Mouse (Mus musculus): ENCODE measurements around the gene Epn2. TPM values are rescaled to one million over a fixed set of nuclear protein-coding genes. Genes with fewer than 3 reads are reported as not detected.

The Epn2 gene
- polyA plus RNA-seq, 1 experiment, result 84.5 TPM

DNA sequence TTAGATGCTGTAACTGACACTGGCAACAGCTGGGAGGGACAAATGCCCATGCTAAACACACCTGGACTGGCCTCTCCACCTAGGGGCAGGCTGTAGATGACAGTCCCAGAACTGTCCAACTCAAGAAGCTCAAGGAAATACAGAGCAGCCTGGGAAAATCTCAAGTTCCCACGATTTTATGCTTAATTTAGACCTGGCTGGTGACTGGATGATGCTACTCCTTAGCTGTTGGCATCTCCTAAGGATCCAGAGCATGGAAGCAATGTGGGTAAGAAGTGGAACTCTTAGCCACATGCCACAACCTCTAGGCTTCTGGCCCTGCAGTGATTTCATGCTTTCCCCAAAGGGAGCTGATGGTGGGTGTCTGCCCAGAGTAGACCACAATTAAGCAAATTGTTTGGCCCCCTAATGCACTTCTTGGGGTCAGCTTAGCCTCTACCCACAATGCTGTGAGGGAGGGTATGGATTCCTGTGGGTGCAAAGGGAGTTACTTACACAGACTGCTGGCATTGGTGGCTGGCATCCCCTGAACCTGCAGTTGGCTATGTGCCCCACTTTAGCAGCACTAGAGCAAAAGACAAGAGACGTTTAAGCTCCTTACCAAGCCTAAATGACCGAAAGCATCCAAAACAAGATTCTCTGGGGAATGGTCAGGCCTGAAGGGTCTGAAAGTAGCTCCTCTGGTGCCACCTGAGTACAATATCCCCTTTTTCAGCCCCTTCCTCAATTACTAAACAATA, 26.3 kb downstream of the Epn2 start:
- 55% methylated on average over 3 of the region's 3 CpGs for WGBS
- TF ChIP-seq POLR2A (IDR thresholded peaks at IDR 0.05; ENCODE audit: borderline replicate concordance, extremely low read depth, low read depth, low read length), result no peak
- TF ChIP-seq CTCF (IDR thresholded peaks at IDR 0.05; ENCODE audit: insufficient read depth, low read length), result no peak
- Histone ChIP-seq H3K4me1 (ENCODE audit: control insufficient read depth, insufficient read depth, low read length) (peaks cover 6% of the 10 kb centered on the region; the same call in 1 of the 2 replicates), H3K4me3 (replicated peaks; ENCODE audit: extremely low read depth, low read depth, low read length) (no peak overlapping the region)
- no peak for DNase-seq

DNA sequence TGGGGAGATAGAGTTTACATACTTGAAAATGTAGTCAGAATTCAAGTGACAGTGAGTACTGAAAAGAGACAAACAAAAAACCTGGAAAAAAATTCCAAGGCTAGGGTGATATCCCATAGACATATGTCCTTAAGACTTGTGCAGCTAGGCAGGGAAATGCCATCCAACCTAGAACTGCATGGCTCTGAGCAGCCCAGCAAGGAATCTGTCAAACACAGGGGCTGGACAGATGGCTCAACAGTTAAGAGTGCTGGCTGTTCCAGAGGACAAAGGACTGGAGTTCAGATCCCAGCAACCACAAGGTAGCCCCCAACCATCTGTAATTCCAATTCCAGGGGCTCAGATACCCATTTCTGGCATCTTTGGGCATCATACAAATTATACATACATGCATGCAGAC, 28.9 kb downstream of the Epn2 start:
- Histone ChIP-seq H3K4me1 (ENCODE audit: control insufficient read depth, insufficient read depth, low read length) (peaks cover 3% of the 10 kb centered on the region; the same call in 1 of the 2 replicates), H3K4me3 (replicated peaks; ENCODE audit: extremely low read depth, low read depth, low read length) (no peak overlapping the region)
- TF ChIP-seq CTCF (IDR thresholded peaks at IDR 0.05; ENCODE audit: insufficient read depth, low read length) (no peak), POLR2A (IDR thresholded peaks at IDR 0.05; ENCODE audit: borderline replicate concordance, extremely low read depth, low read depth, low read length) (no peak)
- no peak for DNase-seq

DNA sequence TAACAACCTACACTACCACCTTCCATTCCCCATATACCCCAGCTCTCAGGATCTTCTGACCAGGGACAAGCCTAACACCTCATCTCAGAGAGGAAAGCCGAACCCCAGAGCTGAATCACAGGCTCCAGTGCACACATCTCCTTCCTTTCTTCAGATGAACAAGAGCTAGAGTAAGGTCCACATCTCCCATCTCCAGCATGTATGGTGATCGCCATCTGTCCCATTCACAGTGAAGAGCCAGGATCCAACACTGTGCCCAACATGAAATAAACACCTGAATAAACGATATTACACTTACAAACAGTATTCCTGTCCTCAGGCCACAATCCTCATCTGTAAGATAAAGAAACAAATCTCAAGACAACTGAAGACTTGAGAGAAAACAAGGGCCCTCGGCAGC, 31.8 kb downstream of the Epn2 start:
- WGBS, result 81% methylated on average over 4 of the region's 4 CpGs
- Histone ChIP-seq H3K4me1 (ENCODE audit: control insufficient read depth, insufficient read depth, low read length) (peaks cover 4% of the 10 kb centered on the region; the same call in 1 of the 2 replicates), H3K4me3 (replicated peaks; ENCODE audit: extremely low read depth, low read depth, low read length) (no peak overlapping the region)
- DNase-seq, result no peak
- TF ChIP-seq CTCF (IDR thresholded peaks at IDR 0.05; ENCODE audit: insufficient read depth, low read length) (no peak), POLR2A (IDR thresholded peaks at IDR 0.05; ENCODE audit: borderline replicate concordance, extremely low read depth, low read depth, low read length) (no peak)

DNA sequence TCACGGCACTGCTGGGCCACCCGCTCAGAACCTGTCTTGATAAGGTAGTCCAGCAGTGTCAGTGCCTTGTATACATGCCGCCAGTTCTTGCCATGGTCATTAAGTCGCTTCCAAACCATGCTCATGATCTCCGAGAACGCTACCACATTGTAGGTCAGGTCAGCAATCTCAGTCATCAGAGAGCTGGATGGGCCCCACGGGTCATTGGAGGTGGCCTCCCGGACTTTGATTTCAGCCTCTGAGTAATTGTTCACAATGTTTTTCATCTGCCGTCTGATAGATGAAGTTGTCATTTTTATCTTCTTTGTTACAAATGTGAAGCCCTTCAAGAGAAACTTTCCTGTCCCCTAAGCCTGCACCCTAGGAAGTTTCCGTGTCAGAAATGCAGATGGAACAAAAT, 33.0 kb downstream of the Epn2 start:
- WGBS, result 73% methylated on average over 10 of the region's 10 CpGs
- no peak for DNase-seq

DNA sequence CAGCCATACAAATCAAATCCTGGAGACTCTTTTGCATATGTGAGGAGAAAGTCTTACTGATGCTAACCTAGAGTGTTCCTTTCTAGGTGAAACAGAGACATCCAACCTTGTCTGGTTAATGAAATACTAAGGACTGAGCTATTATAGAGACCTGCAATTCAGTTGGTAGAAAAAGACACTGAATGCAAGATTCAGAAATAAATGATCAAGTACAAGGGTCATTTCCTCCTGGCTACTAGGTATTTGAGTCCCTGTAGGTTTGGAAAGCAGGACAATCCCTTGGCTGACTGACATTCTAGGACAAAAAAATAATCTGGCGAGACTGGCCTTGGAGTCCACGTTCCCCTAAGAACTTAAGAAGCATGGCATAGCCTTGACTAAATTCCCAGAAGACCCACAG, 33.9 kb downstream of the Epn2 start:
- H3K4me3 ChIP-seq (replicated peaks; ENCODE audit: extremely low read depth, low read depth, low read length), result no peak overlapping the region
- WGBS, result 94% methylated on average over 2 of the region's 2 CpGs
- H3K4me1 ChIP-seq (ENCODE audit: control insufficient read depth, insufficient read depth, low read length), result peaks cover 18% of the 10 kb centered on the region
- TF ChIP-seq POLR2A (IDR thresholded peaks at IDR 0.05; ENCODE audit: borderline replicate concordance, extremely low read depth, low read depth, low read length), result no peak
- no peak for TF ChIP-seq CTCF (IDR thresholded peaks at IDR 0.05; ENCODE audit: insufficient read depth, low read length)
- no peak for DNase-seq

More for the DNA sequence above, 33.0 kb downstream of the Epn2 start:
- TF ChIP-seq CTCF (IDR thresholded peaks at IDR 0.05; ENCODE audit: insufficient read depth, low read length) (no peak), POLR2A (IDR thresholded peaks at IDR 0.05; ENCODE audit: borderline replicate concordance, extremely low read depth, low read depth, low read length) (no peak)
- peaks cover 15% of the 10 kb centered on the region for H3K4me1 ChIP-seq (ENCODE audit: control insufficient read depth, insufficient read depth, low read length)
- no peak overlapping the region for H3K4me3 ChIP-seq (replicated peaks; ENCODE audit: extremely low read depth, low read depth, low read length)

DNA sequence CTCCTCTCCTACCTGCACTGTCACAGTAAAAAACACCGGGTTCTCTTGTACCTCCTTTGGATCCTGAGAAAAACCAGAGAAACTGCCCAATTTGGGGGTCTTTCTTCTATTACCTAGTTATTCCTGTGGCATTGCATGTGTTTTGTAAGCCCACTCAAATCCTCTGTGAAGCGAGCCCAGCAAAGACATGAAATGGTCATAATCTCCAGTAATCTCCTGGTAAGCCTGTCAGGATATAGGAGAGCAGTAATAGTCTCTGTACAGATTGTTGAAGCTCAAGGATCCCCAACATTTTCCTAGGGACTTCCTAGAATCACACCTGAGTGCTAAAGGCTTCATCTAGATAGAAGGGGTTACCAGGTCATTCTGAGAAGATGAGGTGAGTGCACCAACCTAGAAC, 38.4 kb downstream of the Epn2 start:
- no peak for TF ChIP-seq POLR2A (IDR thresholded peaks at IDR 0.05; ENCODE audit: borderline replicate concordance, extremely low read depth, low read depth, low read length)
- TF ChIP-seq CTCF (IDR thresholded peaks at IDR 0.05; ENCODE audit: insufficient read depth, low read length), result no peak
- 92% methylated on average over 2 of the region's 2 CpGs for WGBS
- DNase-seq, result no peak
- H3K4me1 ChIP-seq (ENCODE audit: control insufficient read depth, insufficient read depth, low read length), result peaks cover 40% of the 10 kb centered on the region
- H3K4me3 ChIP-seq (replicated peaks; ENCODE audit: extremely low read depth, low read depth, low read length), result no peak overlapping the region

DNA sequence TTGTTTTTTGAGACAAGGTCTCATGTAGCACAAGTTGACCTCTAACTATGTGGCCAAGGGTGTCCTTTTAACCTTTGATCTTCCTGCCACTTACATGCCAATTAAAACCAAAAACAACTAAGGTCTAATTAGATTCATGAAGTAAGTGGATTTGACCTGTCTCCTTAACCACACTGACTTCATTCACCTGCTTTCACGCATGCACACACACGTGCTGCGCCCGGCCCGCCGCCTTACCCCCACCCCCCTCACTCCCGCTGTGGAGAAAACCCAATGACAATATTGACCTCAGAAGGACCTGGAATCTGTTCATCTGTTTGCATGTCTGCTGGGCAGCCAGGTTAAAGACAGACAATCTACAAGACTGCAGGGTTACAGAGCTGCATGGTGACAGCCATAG, 38.8 kb downstream of the Epn2 start:
- no peak for DNase-seq
- TF ChIP-seq CTCF (IDR thresholded peaks at IDR 0.05; ENCODE audit: insufficient read depth, low read length), result no peak
- no peak for TF ChIP-seq POLR2A (IDR thresholded peaks at IDR 0.05; ENCODE audit: borderline replicate concordance, extremely low read depth, low read depth, low read length)
- no peak overlapping the region for H3K4me3 ChIP-seq (replicated peaks; ENCODE audit: extremely low read depth, low read depth, low read length)
- H3K4me1 ChIP-seq (ENCODE audit: control insufficient read depth, insufficient read depth, low read length), result peaks cover 44% of the 10 kb centered on the region
- 92% methylated on average over 7 of the region's 7 CpGs for WGBS

DNA sequence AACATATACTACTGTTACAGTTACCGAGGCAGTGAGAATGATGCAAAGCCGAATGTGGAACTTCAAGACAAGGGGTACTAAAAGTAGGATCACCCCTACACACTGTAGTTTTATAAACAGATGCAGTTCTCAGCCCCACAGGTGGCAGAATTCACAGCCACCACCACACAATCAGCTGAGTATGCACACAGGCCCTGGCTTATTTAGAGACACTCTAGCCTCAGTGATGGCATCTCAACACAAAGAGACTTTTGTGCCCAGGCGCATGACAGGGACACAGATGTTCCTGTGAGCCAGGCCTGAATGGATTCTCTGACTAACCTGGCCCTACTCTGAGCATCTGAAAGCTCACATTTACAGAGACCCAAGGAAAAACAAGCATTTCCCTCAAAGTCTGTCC, 42.1 kb downstream of the Epn2 start:
- Histone ChIP-seq H3K4me1 (ENCODE audit: control insufficient read depth, insufficient read depth, low read length) (peaks cover 62% of the 10 kb centered on the region), H3K4me3 (replicated peaks; ENCODE audit: extremely low read depth, low read depth, low read length) (no peak overlapping the region)
- no peak for DNase-seq
- WGBS, result 65% methylated on average over 3 of the region's 3 CpGs
- TF ChIP-seq CTCF (IDR thresholded peaks at IDR 0.05; ENCODE audit: insufficient read depth, low read length), result no peak
- TF ChIP-seq POLR2A (IDR thresholded peaks at IDR 0.05; ENCODE audit: borderline replicate concordance, extremely low read depth, low read depth, low read length), result no peak

DNA sequence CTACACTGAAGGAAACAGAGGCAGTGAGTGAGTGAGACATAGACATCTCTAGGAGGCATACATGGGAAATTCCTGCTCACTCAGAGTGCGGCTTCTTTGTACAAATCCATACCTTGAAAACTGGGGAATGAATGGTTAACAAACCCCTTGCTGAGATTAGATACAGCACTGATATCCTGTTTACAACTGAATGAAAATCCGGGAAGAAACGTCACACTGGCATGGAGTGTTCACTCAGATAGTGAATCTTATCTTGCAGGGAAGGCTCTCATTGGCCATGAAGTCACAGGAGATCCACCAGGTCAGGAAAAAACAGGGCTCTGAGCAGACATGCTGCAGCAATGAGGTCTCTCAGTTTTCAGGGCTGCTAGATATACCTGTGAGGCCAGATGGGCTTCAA, 42.5 kb downstream of the Epn2 start:
- no peak for TF ChIP-seq POLR2A (IDR thresholded peaks at IDR 0.05; ENCODE audit: borderline replicate concordance, extremely low read depth, low read depth, low read length)
- Histone ChIP-seq H3K4me3 (replicated peaks; ENCODE audit: extremely low read depth, low read depth, low read length) (no peak overlapping the region), H3K4me1 (ENCODE audit: control insufficient read depth, insufficient read depth, low read length) (peaks cover 61% of the 10 kb centered on the region)
- no peak for DNase-seq
- 42% methylated on average over 3 of the region's 3 CpGs for WGBS

DNA sequence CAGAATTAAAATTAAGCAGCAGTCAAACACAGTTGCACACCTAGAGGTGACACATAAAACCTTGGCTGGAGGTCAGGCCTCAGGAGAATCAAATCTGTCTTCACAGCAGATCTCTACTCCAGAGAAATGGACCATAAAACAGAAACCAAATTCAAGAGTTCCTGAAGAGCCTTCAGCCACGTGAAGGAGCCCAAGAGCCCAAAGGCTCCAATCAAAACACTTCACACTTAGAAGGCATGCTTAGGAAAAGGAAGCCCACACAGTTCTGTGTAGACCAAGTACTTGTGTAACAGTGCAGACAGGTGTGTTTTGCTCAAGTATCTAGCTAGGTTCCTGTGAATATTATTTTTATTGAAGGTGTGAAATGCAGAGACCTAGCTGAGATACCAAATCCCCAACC, 44.0 kb downstream of the Epn2 start:
- TF ChIP-seq CTCF (IDR thresholded peaks at IDR 0.05; ENCODE audit: insufficient read depth, low read length) (no peak), POLR2A (IDR thresholded peaks at IDR 0.05; ENCODE audit: borderline replicate concordance, extremely low read depth, low read depth, low read length) (no peak)
- no peak overlapping the region for H3K4me3 ChIP-seq (replicated peaks; ENCODE audit: extremely low read depth, low read depth, low read length)
- H3K4me1 ChIP-seq (ENCODE audit: control insufficient read depth, insufficient read depth, low read length), result peaks cover 58% of the 10 kb centered on the region
- peak; percentile 26 for DNase-seq
- WGBS, result 21% methylated on average over 1 of the region's 1 CpGs

All from lung, adult 2 months (tissue).